Mouse (Mus musculus) intestine, embryonic 15.5 days (tissue): ENCODE results near the gene Fhad1. TPM values are rescaled to one million over a fixed set of nuclear protein-coding genes. Genes with fewer than 3 reads are reported as not detected.

Experiments
- ATAC-seq: fragments of 200-750 bp; cut with Nextera tagmentation; 2 replicates; pipeline ENCODE4 v1.8.0; 2017; ENCODE audit warnings: moderate TSS enrichment, moderate library complexity
- H3K27ac ChIP-seq: fragments of 300-500 bp; sonication (generic); 2 replicates; pipeline ENCODE4 v1.5.1; 2015; ENCODE audit warnings: mild to moderate bottlenecking, inconsistent platforms
- H3K27me3 ChIP-seq: fragments of 300-500 bp; sonication (generic); replicated peaks from 2 replicates; pipeline ENCODE4 v1.6.1; 2015; ENCODE audit warnings: inconsistent platforms
- H3K36me3 ChIP-seq: fragments of 300-500 bp; sonication (generic); 2 replicates; pipeline ENCODE4 v1.6.1; 2015; ENCODE audit warnings: inconsistent platforms
- H3K4me1 ChIP-seq: fragments of 300-500 bp; sonication (generic); replicated peaks from 2 replicates; pipeline ENCODE4 v1.6.1; 2015; ENCODE audit warnings: inconsistent platforms
- H3K4me2 ChIP-seq: fragments of 300-500 bp; sonication (generic); replicated peaks from 2 replicates; pipeline ENCODE4 v1.6.1; 2015; ENCODE audit warnings: mild to moderate bottlenecking, inconsistent platforms
- H3K4me3 ChIP-seq: fragments of 300-500 bp; sonication (generic); replicated peaks from 2 replicates; pipeline ENCODE4 v1.5.1; 2015; ENCODE audit warnings: inconsistent platforms
- H3K9ac ChIP-seq: fragments of 300-500 bp; sonication (generic); 2 replicates; pipeline ENCODE4 v1.6.1; 2015; ENCODE audit warnings: inconsistent platforms
- H3K9me3 ChIP-seq: fragments of 300-500 bp; sonication (generic); 2 replicates; pipeline ENCODE4 v1.6.1; 2016; ENCODE audit warnings: inconsistent platforms
- WGBS: fragments of 180-500 bp; shearing (Covaris S2); methylation state at CpG from one replicate; pipeline ENCODE4 v1.1.7; 2015; 5-methylcytosine and 5-hydroxymethylcytosine counted together
- polyA plus RNA-seq: library from polyadenylated mRNA; unstranded; fragments of >200 nt; fragmentation: Nextera tagmentation; extraction: Ambion mirVana; gene quantifications from 2 replicates; pipeline ENCODE4 v1.2.1, GENCODE M21; 2015

Fhad1 gene
- polyA plus RNA-seq, 1 experiment from 2014 or later = 1.4 TPM

- ATAC-seq = no peak
- Histone ChIP-seq H3K27ac (no peak overlapping the region), H3K4me1 (no peaks in the 10 kb centered on the region; the same call in 1 of the 2 replicates), H3K27me3 (no peaks in the 10 kb centered on the region), H3K9me3 (no peaks in the 10 kb centered on the region), H3K36me3 (no peaks in the 10 kb centered on the region), H3K4me2 (no peak overlapping the region), H3K9ac (no peak overlapping the region), H3K4me3 (no peak overlapping the region)
- 43% methylated on average over 7 of the region's 7 CpGs for WGBS
Observed at GRCm38 (mm10) chr4:141914040-141914439, 100.8 kb downstream of the Fhad1 start.

- no peaks in the 10 kb centered on the region; the same call in 1 of the 2 replicates for H3K4me1 ChIP-seq
- no peaks in the 10 kb centered on the region for H3K36me3 ChIP-seq
- H3K27me3 ChIP-seq = no peaks in the 10 kb centered on the region
- H3K9me3 ChIP-seq = no peaks in the 10 kb centered on the region
- WGBS = 58% methylated on average over 13 of the region's 13 CpGs
- H3K4me3 ChIP-seq = no peak overlapping the region
- H3K4me2 ChIP-seq = no peak overlapping the region
- H3K9ac ChIP-seq = no peak overlapping the region
- ATAC-seq = peak; percentile 66; the same call in 1 of the 2 replicates
- peak overlapping the region; percentile 39; the same call in 1 of the 2 replicates for H3K27ac ChIP-seq
Observed at GRCm38 (mm10) chr4:141913201-141913993, 101.5 kb downstream of the Fhad1 start.

GRCm38 (mm10) chr4:141904710-141905109 is 110.2 kb downstream of the Fhad1 start:
- Histone ChIP-seq H3K27me3 (no peaks in the 10 kb centered on the region), H3K4me2 (no peak overlapping the region), H3K4me1 (peaks cover 12% of the 10 kb centered on the region), H3K9ac (no peak overlapping the region), H3K27ac (no peak overlapping the region), H3K36me3 (no peaks in the 10 kb centered on the region), H3K9me3 (no peaks in the 10 kb centered on the region), H3K4me3 (no peak overlapping the region)
- ATAC-seq = no peak
- WGBS = 71% methylated on average over 9 of the region's 9 CpGs

- Histone ChIP-seq H3K27ac (no peak overlapping the region), H3K4me3 (no peak overlapping the region), H3K36me3 (no peaks in the 10 kb centered on the region), H3K9ac (no peak overlapping the region), H3K4me2 (no peak overlapping the region), H3K9me3 (no peaks in the 10 kb centered on the region), H3K4me1 (peaks cover 15% of the 10 kb centered on the region), H3K27me3 (no peaks in the 10 kb centered on the region)
- ATAC-seq = no peak
- WGBS = 81% methylated on average over 8 of the region's 8 CpGs
Observed at GRCm38 (mm10) chr4:141902479-141902858, 112.4 kb downstream of the Fhad1 start.

- WGBS = 72% methylated on average over 17 of the region's 17 CpGs
- Histone ChIP-seq H3K27me3 (no peaks in the 10 kb centered on the region), H3K36me3 (no peaks in the 10 kb centered on the region), H3K4me2 (no peak overlapping the region), H3K9ac (no peak overlapping the region), H3K27ac (no peak overlapping the region), H3K9me3 (no peaks in the 10 kb centered on the region), H3K4me3 (no peak overlapping the region), H3K4me1 (peaks cover 16% of the 10 kb centered on the region)
- ATAC-seq = no peak
Observed at GRCm38 (mm10) chr4:141901711-141902478, 113.0 kb downstream of the Fhad1 start.

GRCm38 (mm10) chr4:141900421-141900820 is 114.5 kb downstream of the Fhad1 start:
- WGBS = 64% methylated on average over 11 of the region's 11 CpGs
- no peak for ATAC-seq
- peak overlapping the region; percentile 54 for H3K27ac ChIP-seq
- no peaks in the 10 kb centered on the region for H3K9me3 ChIP-seq
- no peak overlapping the region for H3K9ac ChIP-seq
- H3K4me2 ChIP-seq = no peak overlapping the region
- peaks cover 23% of the 10 kb centered on the region for H3K4me1 ChIP-seq
- no peaks in the 10 kb centered on the region for H3K36me3 ChIP-seq
- H3K27me3 ChIP-seq = no peaks in the 10 kb centered on the region
- H3K4me3 ChIP-seq = no peak overlapping the region

- H3K27me3 ChIP-seq = no peaks in the 10 kb centered on the region
- no peak overlapping the region for H3K4me3 ChIP-seq
- no peak overlapping the region for H3K4me2 ChIP-seq
- peaks cover 23% of the 10 kb centered on the region for H3K4me1 ChIP-seq
- H3K9ac ChIP-seq = no peak overlapping the region
- H3K36me3 ChIP-seq = no peaks in the 10 kb centered on the region
- H3K9me3 ChIP-seq = no peaks in the 10 kb centered on the region
- WGBS = 27% methylated on average over 8 of the region's 8 CpGs
- peak overlapping the region; percentile 72 for H3K27ac ChIP-seq
- ATAC-seq = peak; percentile 40; the same call in 1 of the 2 replicates
Observed at GRCm38 (mm10) chr4:141899936-141900335, 114.9 kb downstream of the Fhad1 start.

GRCm38 (mm10) chr4:141898905-141899304 is 116.0 kb downstream of the Fhad1 start:
- ATAC-seq = no peak
- Histone ChIP-seq H3K9me3 (no peaks in the 10 kb centered on the region), H3K4me1 (peaks cover 27% of the 10 kb centered on the region), H3K9ac (no peak overlapping the region), H3K27ac (no peak overlapping the region), H3K27me3 (no peaks in the 10 kb centered on the region), H3K4me2 (no peak overlapping the region), H3K4me3 (no peak overlapping the region), H3K36me3 (no peaks in the 10 kb centered on the region)
- WGBS = 86% methylated on average over 8 of the region's 8 CpGs

- Histone ChIP-seq H3K9ac (no peak overlapping the region), H3K27ac (no peak overlapping the region), H3K4me3 (no peak overlapping the region), H3K9me3 (no peaks in the 10 kb centered on the region), H3K4me2 (no peak overlapping the region), H3K27me3 (no peaks in the 10 kb centered on the region), H3K36me3 (no peaks in the 10 kb centered on the region), H3K4me1 (peaks cover 27% of the 10 kb centered on the region)
- no peak for ATAC-seq
- 44% methylated on average over 3 of the region's 3 CpGs for WGBS
Observed at GRCm38 (mm10) chr4:141897838-141898237, 117.0 kb downstream of the Fhad1 start.

- ATAC-seq = no peak
- no peak overlapping the region for H3K27ac ChIP-seq
- WGBS = 78% methylated on average over 6 of the region's 6 CpGs
- no peaks in the 10 kb centered on the region for H3K9me3 ChIP-seq
- no peak overlapping the region for H3K4me2 ChIP-seq
- H3K4me1 ChIP-seq = peaks cover 24% of the 10 kb centered on the region
- no peaks in the 10 kb centered on the region for H3K36me3 ChIP-seq
- no peaks in the 10 kb centered on the region for H3K27me3 ChIP-seq
- no peak overlapping the region for H3K9ac ChIP-seq
- H3K4me3 ChIP-seq = no peak overlapping the region
Observed at GRCm38 (mm10) chr4:141897225-141897624, 117.7 kb downstream of the Fhad1 start.

- Histone ChIP-seq H3K4me2 (no peak overlapping the region), H3K27ac (no peak overlapping the region), H3K36me3 (no peaks in the 10 kb centered on the region), H3K4me3 (no peak overlapping the region), H3K27me3 (no peaks in the 10 kb centered on the region), H3K4me1 (peaks cover 24% of the 10 kb centered on the region), H3K9me3 (no peaks in the 10 kb centered on the region), H3K9ac (no peak overlapping the region)
- no peak for ATAC-seq
- 43% methylated on average over 12 of the region's 12 CpGs for WGBS
Observed at GRCm38 (mm10) chr4:141895772-141896171, 119.1 kb downstream of the Fhad1 start.

- no peaks in the 10 kb centered on the region for H3K27me3 ChIP-seq
- 73% methylated on average over 8 of the region's 8 CpGs for WGBS
- H3K9me3 ChIP-seq = no peaks in the 10 kb centered on the region
- no peak overlapping the region for H3K9ac ChIP-seq
- H3K4me1 ChIP-seq = peaks cover 13% of the 10 kb centered on the region
- ATAC-seq = peak; percentile 68
- H3K4me3 ChIP-seq = no peak overlapping the region
- H3K36me3 ChIP-seq = no peaks in the 10 kb centered on the region
- H3K4me2 ChIP-seq = no peak overlapping the region
- H3K27ac ChIP-seq = peak overlapping the region; percentile 54
Observed at GRCm38 (mm10) chr4:141893157-141893784, 121.6 kb downstream of the Fhad1 start.
